Mouse (Mus musculus) intestine, embryonic 16.5 days (tissue): ENCODE measurements at regions not wholly inside any gene's neighbourhood (a gene's known extent, or its start where the extent isn't known, plus 50 kb on each side); places are given as distances from the start of the nearest gene placed in this dataset.
"Not testable (repeated sequence)": the region's sequence is repeated elsewhere in the genome, so short reads cannot be mapped to it uniquely, and the experiment has no call there.

Experiments
- ATAC-seq: fragments of 200-750 bp; cut with Nextera tagmentation; 2 replicates; pipeline ENCODE4 v1.8.0; 2017; ENCODE audit warnings: moderate TSS enrichment, moderate library complexity
- H3K27ac ChIP-seq: fragments of 300-500 bp; sonication (generic); 2 replicates; pipeline ENCODE4 v1.5.1; 2014; ENCODE audit warnings: mild to moderate bottlenecking, low read length
- H3K27me3 ChIP-seq: fragments of 300-500 bp; sonication (generic); replicated peaks from 2 replicates; pipeline ENCODE4 v1.6.1; 2014; ENCODE audit warnings: low read length, control low read depth, mixed read lengths; ENCODE audit not compliant: control insufficient read depth, insufficient read depth
- H3K36me3 ChIP-seq: fragments of 300-500 bp; sonication (generic); 2 replicates; pipeline ENCODE4 v1.6.1; 2014; ENCODE audit warnings: low read length, control low read depth; ENCODE audit not compliant: control insufficient read depth, insufficient read depth
- H3K4me1 ChIP-seq: fragments of 300-500 bp; sonication (generic); 2 replicates; pipeline ENCODE4 v1.6.1; 2014; ENCODE audit warnings: low read length, control low read depth, mixed read lengths; ENCODE audit not compliant: control insufficient read depth, insufficient read depth
- H3K4me2 ChIP-seq: fragments of 300-500 bp; sonication (generic); 2 replicates; pipeline ENCODE4 v1.6.1; 2014; ENCODE audit warnings: low read depth, low read length, control low read depth
- H3K4me3 ChIP-seq: fragments of 300-500 bp; sonication (generic); 2 replicates; pipeline ENCODE4 v1.5.1; 2014; ENCODE audit warnings: mild to moderate bottlenecking, low read length
- H3K9ac ChIP-seq: fragments of 300-500 bp; sonication (generic); 2 replicates; pipeline ENCODE4 v1.6.1; 2014; ENCODE audit warnings: low read depth, low read length
- H3K9me3 ChIP-seq: fragments of 300-500 bp; sonication (generic); 2 replicates; pipeline ENCODE4 v1.6.1; 2016; ENCODE audit warnings: low read length, control low read depth; ENCODE audit not compliant: control insufficient read depth
- WGBS: fragments of 180-500 bp; shearing (Covaris S2); extraction: QIAGEN DNeasy Blood & Tissue Kit; methylation state at CpG from one replicate; pipeline ENCODE4 v1.1.7; 2014; 5-methylcytosine and 5-hydroxymethylcytosine counted together

- ATAC-seq = no peak
- no peaks in the 10 kb centered on the region for H3K4me1 ChIP-seq
- WGBS = 64% methylated on average over 6 of the region's 6 CpGs
These were observed 135.9 kb upstream of the Plxna2 start for GRCm38 (mm10) chr1:194482001-194482716.

GRCm38 (mm10) chr1:194471281-194471680 is 146.7 kb upstream of the Plxna2 start:
- H3K27me3 ChIP-seq, H3K27ac ChIP-seq, H3K4me3 ChIP-seq, H3K9ac ChIP-seq, H3K4me2 ChIP-seq, ATAC-seq, H3K9me3 ChIP-seq, H3K36me3 ChIP-seq, H3K4me1 ChIP-seq: not testable (repeated sequence)
- 86% methylated on average over 2 of the region's 2 CpGs for WGBS

More at GRCm38 (mm10) chr1:194482001-194482716, 135.9 kb upstream of the Plxna2 start:
- no peak overlapping the region for H3K27ac ChIP-seq
- no peaks in the 10 kb centered on the region for H3K36me3 ChIP-seq
- H3K27me3 ChIP-seq = no peaks in the 10 kb centered on the region
- H3K4me3 ChIP-seq = no peak overlapping the region
- H3K4me2 ChIP-seq = no peak overlapping the region
- no peak overlapping the region for H3K9ac ChIP-seq
- H3K9me3 ChIP-seq = no peaks in the 10 kb centered on the region

GRCm38 (mm10) chr1:194452480-194452879 is 165.5 kb upstream of the Plxna2 start:
- H3K27me3 ChIP-seq = no peaks in the 10 kb centered on the region
- H3K9ac ChIP-seq = no peak overlapping the region
- 89% methylated on average over 1 of the region's 1 CpGs for WGBS
- H3K4me3 ChIP-seq = no peak overlapping the region
- no peak overlapping the region for H3K27ac ChIP-seq
- no peak for ATAC-seq
- H3K9me3 ChIP-seq = no peaks in the 10 kb centered on the region
- no peaks in the 10 kb centered on the region for H3K4me1 ChIP-seq
- H3K36me3 ChIP-seq = no peaks in the 10 kb centered on the region
- no peak overlapping the region for H3K4me2 ChIP-seq

GRCm38 (mm10) chr1:194443681-194444080 is 174.3 kb upstream of the Plxna2 start:
- Histone ChIP-seq H3K36me3 (no peaks in the 10 kb centered on the region), H3K9me3 (no peaks in the 10 kb centered on the region), H3K4me1 (no peaks in the 10 kb centered on the region), H3K27ac (no peak overlapping the region), H3K4me3 (no peak overlapping the region), H3K9ac (no peak overlapping the region), H3K27me3 (no peaks in the 10 kb centered on the region), H3K4me2 (no peak overlapping the region)
- ATAC-seq = no peak
- 80% methylated on average over 1 of the region's 1 CpGs for WGBS

- H3K27ac ChIP-seq = no peak overlapping the region
- no peaks in the 10 kb centered on the region for H3K27me3 ChIP-seq
- no peak overlapping the region for H3K4me3 ChIP-seq
- H3K4me1 ChIP-seq = no peaks in the 10 kb centered on the region
- ATAC-seq = no peak
- 78% methylated on average over 5 of the region's 5 CpGs for WGBS
- no peaks in the 10 kb centered on the region for H3K36me3 ChIP-seq
- no peak overlapping the region for H3K9ac ChIP-seq
- H3K9me3 ChIP-seq = no peaks in the 10 kb centered on the region
- H3K4me2 ChIP-seq = no peak overlapping the region
These were observed 180.7 kb upstream of the Plxna2 start for GRCm38 (mm10) chr1:194437301-194437700.

GRCm38 (mm10) chr1:194435060-194435459 is 183.0 kb upstream of the Plxna2 start:
- no peaks in the 10 kb centered on the region for H3K9me3 ChIP-seq
- no peak for ATAC-seq
- no peaks in the 10 kb centered on the region for H3K36me3 ChIP-seq
- 70% methylated on average over 3 of the region's 3 CpGs for WGBS
- H3K27me3 ChIP-seq = no peaks in the 10 kb centered on the region
- no peak overlapping the region for H3K9ac ChIP-seq
- no peak overlapping the region for H3K4me2 ChIP-seq
- no peak overlapping the region for H3K4me3 ChIP-seq
- no peak overlapping the region for H3K27ac ChIP-seq
- no peaks in the 10 kb centered on the region for H3K4me1 ChIP-seq

GRCm38 (mm10) chr1:194428586-194428985 is 189.4 kb upstream of the Plxna2 start:
- WGBS = 89% methylated on average over 3 of the region's 3 CpGs

GRCm38 (mm10) chr1:194426293-194426692 is 191.7 kb upstream of the Plxna2 start:
- no peak for ATAC-seq
- WGBS = 54% methylated on average over 6 of the region's 6 CpGs
- no peak overlapping the region for H3K4me3 ChIP-seq

More at GRCm38 (mm10) chr1:194428586-194428985, 189.4 kb upstream of the Plxna2 start:
- Histone ChIP-seq H3K27ac (no peak overlapping the region), H3K4me2 (no peak overlapping the region), H3K9me3 (no peaks in the 10 kb centered on the region), H3K36me3 (no peaks in the 10 kb centered on the region), H3K9ac (no peak overlapping the region), H3K4me3 (no peak overlapping the region), H3K4me1 (no peaks in the 10 kb centered on the region), H3K27me3 (no peaks in the 10 kb centered on the region)
- no peak for ATAC-seq

GRCm38 (mm10) chr1:194424201-194424600 is 193.8 kb upstream of the Plxna2 start:
- Histone ChIP-seq H3K9ac (no peak overlapping the region), H3K27me3 (no peaks in the 10 kb centered on the region), H3K9me3 (no peaks in the 10 kb centered on the region), H3K36me3 (no peaks in the 10 kb centered on the region), H3K4me3 (no peak overlapping the region), H3K27ac (no peak overlapping the region), H3K4me2 (no peak overlapping the region), H3K4me1 (no peaks in the 10 kb centered on the region)
- WGBS = 74% methylated on average over 2 of the region's 2 CpGs
- no peak for ATAC-seq

More at GRCm38 (mm10) chr1:194426293-194426692, 191.7 kb upstream of the Plxna2 start:
- no peaks in the 10 kb centered on the region for H3K27me3 ChIP-seq
- H3K36me3 ChIP-seq = no peaks in the 10 kb centered on the region
- H3K27ac ChIP-seq = no peak overlapping the region
- H3K4me1 ChIP-seq = no peaks in the 10 kb centered on the region
- no peaks in the 10 kb centered on the region for H3K9me3 ChIP-seq
- no peak overlapping the region for H3K9ac ChIP-seq
- H3K4me2 ChIP-seq = no peak overlapping the region

GRCm38 (mm10) chr1:194412193-194412592 is 205.8 kb upstream of the Plxna2 start:
- Histone ChIP-seq H3K36me3 (no peaks in the 10 kb centered on the region), H3K4me2 (no peak overlapping the region), H3K4me1 (no peaks in the 10 kb centered on the region), H3K9ac (no peak overlapping the region), H3K27ac (no peak overlapping the region), H3K4me3 (no peak overlapping the region), H3K9me3 (no peaks in the 10 kb centered on the region), H3K27me3 (no peaks in the 10 kb centered on the region)
- no peak for ATAC-seq
- 45% methylated on average over 5 of the region's 5 CpGs for WGBS
